Mouse (Mus musculus) cortical plate, adult 2 months (tissue): ENCODE data around the gene Sdhb.

ENCODE experiments used
- CTCF ChIP-seq: fragments of 200-500 bp; IDR thresholded peaks from 2 replicates; pipeline ENCODE4 v1.5.1; 2011; ENCODE audit warnings: mild to moderate bottlenecking, control low read depth, low read length; ENCODE audit not compliant: insufficient read depth; ENCODE audit errors: extremely low read depth
- POLR2A ChIP-seq: fragments of 200-500 bp; IDR thresholded peaks from 2 replicates; pipeline ENCODE4 v1.6.1; 2011; ENCODE audit warnings: mild to moderate bottlenecking, low read length, control low read depth; ENCODE audit not compliant: insufficient read depth; ENCODE audit errors: extremely low read depth

DNA sequence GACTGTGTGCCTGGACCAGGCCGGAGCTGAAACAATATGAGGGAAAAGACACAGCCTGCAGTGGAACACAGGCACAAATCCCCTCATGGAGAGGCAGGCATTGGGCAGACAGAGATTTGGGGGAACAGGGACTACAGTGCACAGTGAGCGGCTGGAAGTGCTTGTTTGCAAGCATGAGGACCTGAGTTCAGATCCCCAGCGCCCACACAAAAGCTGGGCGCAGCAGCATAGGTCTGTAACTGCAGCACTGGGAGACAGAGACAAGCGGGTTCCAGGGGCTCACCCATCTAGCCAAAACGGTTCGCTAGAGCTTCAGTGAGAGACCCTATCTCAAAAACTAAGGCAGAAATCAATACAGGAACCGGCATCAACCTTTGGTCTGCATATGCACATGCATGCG lies 47.4 kb upstream of the Sdhb start:
- no peak for TF ChIP-seq CTCF
- TF ChIP-seq POLR2A = no peak
